Mouse (Mus musculus): ENCODE results near the gene Tmprss6. TPM values are rescaled to one million over a fixed set of nuclear protein-coding genes. Genes with fewer than 3 reads are reported as not detected.

The Tmprss6 gene
- polyA plus RNA-seq, 1 experiment from 2014 or later = 0.81 TPM

DNA sequence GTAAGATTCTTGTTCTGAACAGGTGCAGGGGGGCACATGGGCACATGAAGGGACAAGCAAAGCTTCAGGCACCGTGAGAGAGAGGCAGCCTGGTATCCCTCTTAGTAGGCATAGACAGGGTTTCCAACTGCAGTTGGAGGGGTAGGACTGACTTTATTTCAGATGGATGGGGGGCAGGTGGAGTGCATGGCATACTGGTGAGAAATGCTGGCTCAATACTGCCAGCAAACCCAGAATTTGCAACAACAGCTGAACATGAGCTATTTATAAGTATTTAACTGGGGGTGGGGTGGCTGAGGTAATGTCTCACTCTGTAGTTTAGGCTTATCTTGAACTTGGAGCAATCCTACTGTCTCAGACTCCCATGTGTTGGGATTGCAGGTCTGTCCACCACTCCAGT, 35.6 kb upstream of the Tmprss6 start:
- Histone ChIP-seq H3K36me3 (no peaks in the 10 kb centered on the region), H3K9ac (no peak overlapping the region), H3K9me3 (peaks cover 7% of the 10 kb centered on the region; the same call in 1 of the 2 replicates), H3K4me3 (no peak overlapping the region), H3K27me3 (no peaks in the 10 kb centered on the region), H3K4me1 (no peaks in the 10 kb centered on the region; the same call in 1 of the 2 replicates), H3K4me2 (replicated peaks) (no peak overlapping the region), H3K27ac (no peak overlapping the region)
- ATAC-seq (ENCODE audit: low FRiP score, low read depth) = no peak
- 72% methylated on average over 1 of the region's 1 CpGs for WGBS

DNA sequence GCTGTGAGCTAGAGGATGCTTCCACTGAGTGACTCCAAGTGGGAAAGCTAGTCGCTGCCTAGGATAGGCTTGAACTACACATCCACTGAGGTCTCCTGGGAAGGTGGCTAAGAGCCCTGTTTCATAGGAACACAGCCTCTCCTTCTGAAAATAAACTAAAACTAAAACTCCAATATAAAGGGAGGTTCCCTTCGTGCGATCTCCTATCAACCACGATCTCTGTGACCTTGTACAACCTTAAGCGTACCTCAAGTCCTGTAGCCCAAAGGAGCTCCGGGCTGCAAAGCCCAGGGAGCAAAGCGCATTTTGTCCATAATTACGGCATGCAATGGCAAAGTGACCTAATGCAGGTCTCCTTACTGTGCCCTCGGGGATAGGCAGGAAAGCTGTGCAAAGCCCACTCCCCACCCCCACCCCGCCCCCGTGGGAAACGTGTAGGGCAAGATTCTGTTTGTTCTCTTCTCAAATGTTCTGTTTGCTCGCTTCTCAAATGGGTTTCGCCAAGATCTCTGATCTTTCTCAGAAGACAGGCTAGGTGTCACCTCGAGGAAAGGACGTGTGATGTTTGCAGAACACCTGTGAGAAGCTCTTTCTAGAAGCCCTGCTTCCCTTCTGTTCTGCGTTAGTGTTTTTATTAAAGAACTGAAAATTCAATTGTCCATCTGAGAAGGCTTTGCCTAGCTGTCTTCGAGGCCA, 34.2 kb upstream of the Tmprss6 start:
- WGBS = 72% methylated on average over 18 of the region's 18 CpGs
- Histone ChIP-seq H3K9ac (no peak overlapping the region), H3K4me3 (no peak overlapping the region), H3K27me3 (no peaks in the 10 kb centered on the region), H3K27ac (no peak overlapping the region), H3K4me1 (no peaks in the 10 kb centered on the region; the same call in 1 of the 2 replicates), H3K9me3 (peaks cover 7% of the 10 kb centered on the region; the same call in 1 of the 2 replicates), H3K4me2 (replicated peaks) (no peak overlapping the region), H3K36me3 (no peaks in the 10 kb centered on the region)
- ATAC-seq (ENCODE audit: low FRiP score, low read depth) = no peak

DNA sequence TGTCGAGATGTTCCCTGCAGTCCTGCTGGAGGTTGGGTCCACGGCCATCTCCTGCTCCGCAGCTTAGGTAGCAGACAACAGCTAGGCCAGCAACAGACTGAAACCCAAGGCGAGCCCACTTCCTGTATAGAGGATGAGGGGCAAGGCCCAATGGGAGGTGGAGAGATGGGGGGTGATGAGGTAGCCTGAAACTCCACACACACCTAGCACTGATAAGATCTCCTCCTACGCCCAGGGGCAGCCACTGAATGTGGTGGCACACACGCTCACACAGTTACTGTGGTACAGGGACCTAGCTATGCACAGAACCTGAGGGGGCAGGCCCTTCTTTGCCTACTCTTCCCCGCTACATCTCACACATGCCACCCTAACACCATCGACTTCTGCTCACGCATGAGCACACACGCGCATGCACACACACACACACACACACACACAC, 26.6 kb upstream of the Tmprss6 start, which contains the start of gene Il2rb:
Gene Il2rb, minus strand, starts transcription at position 304 of the 439 bp plus-strand sequence.
- no peak within 1 kb of the TSS for H3K27ac ChIP-seq
- no peaks in the 10 kb centered on the region for H3K27me3 ChIP-seq
- 86% methylated on average over 11 of the region's 11 CpGs for WGBS
- no peaks in the 10 kb centered on the region for H3K36me3 ChIP-seq
- H3K9ac ChIP-seq = no peak within 1 kb of the TSS
- no peak for ATAC-seq (ENCODE audit: low FRiP score, low read depth)
- H3K4me1 ChIP-seq = peaks cover 3% of the 10 kb centered on the region
- no peak within 1 kb of the TSS for H3K4me2 ChIP-seq (replicated peaks)
- H3K4me3 ChIP-seq = no peak within 1 kb of the TSS
- H3K9me3 ChIP-seq = no peaks in the 10 kb centered on the region

DNA sequence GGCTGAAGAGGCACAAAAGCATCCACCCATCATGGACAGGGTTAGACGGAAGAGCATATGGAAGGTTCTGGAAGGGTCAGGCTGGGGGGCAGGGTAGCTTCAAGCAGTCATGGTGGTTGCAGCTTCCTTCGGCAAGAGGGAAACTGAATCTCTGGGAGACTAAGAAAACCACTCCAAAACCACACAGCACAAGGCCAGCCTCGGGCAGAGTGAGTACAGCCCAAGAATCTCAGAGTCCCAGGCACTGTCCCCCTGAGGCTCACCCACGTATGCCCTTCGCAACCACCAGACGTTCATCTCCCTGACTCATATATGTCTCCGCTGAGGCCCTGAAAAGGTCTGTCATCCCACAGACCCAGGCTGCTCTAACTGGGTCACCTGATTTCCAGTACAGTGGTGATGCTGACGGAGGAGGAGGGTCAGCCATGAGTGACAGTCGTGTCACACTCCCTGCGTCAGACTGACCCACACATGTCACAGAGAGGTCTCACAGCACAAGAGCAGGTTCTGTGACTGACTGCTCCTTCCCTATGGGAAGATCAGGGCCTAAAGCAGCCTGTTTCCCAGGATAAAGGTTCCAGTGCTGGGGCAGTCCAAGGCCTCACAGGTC, 25.1 kb upstream of the Tmprss6 start:
- WGBS = 76% methylated on average over 10 of the region's 10 CpGs
- no peak overlapping the region for H3K27ac ChIP-seq
- H3K4me1 ChIP-seq = peaks cover 9% of the 10 kb centered on the region
- no peaks in the 10 kb centered on the region for H3K27me3 ChIP-seq
- no peak overlapping the region for H3K9ac ChIP-seq
- no peak for ATAC-seq (ENCODE audit: low FRiP score, low read depth)
- H3K36me3 ChIP-seq = no peaks in the 10 kb centered on the region
- no peaks in the 10 kb centered on the region for H3K9me3 ChIP-seq
- H3K4me3 ChIP-seq = no peak overlapping the region
- H3K4me2 ChIP-seq (replicated peaks) = no peak overlapping the region

DNA sequence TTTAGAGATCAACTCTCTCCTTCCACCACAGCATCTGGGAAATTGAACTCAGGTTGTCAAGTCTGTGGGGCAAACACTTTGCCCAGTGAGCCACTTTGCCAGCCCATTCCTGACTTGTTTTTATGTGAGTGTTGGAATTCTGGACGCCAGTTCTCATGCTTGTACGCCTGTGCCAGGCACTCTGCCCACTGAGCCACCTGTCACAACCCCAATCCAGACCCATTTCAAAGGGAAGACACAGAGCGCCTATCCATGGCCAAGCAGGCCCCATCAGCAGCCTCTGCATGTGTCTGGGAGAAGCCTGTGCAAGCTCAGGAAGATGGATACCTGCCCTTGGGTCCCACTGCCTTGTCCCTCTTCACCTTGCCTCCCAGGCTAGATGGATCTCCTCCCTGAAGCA, 22.9 kb upstream of the Tmprss6 start:
- no peak overlapping the region for H3K9ac ChIP-seq
- no peaks in the 10 kb centered on the region for H3K36me3 ChIP-seq
- no peak for ATAC-seq (ENCODE audit: low FRiP score, low read depth)
- H3K27me3 ChIP-seq = peaks cover 3% of the 10 kb centered on the region; the same call in 1 of the 2 replicates
- no peak overlapping the region for H3K27ac ChIP-seq
- H3K4me1 ChIP-seq = peaks cover 9% of the 10 kb centered on the region
- H3K4me2 ChIP-seq (replicated peaks) = no peak overlapping the region
- WGBS = 83% methylated on average over 3 of the region's 3 CpGs
- no peaks in the 10 kb centered on the region for H3K9me3 ChIP-seq
- no peak overlapping the region for H3K4me3 ChIP-seq

DNA sequence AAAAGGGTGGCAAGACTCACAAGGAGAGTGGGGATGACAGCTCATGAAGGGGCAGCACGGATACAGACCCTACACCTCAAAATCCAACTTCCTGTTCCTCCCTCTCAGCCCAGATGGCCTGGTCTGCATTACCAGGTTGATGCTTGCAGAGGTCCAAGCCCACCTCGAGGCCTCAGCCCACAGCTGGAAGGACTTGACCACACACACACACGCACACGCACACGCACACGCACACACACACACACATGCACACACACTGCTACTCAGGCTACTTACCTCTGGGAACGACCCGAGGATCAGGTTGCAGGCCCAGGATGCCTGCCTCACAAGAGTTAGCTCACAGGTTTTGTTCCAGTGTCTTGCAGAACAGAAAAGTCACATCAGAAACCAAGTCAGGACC, 21.5 kb upstream of the Tmprss6 start:
- H3K36me3 ChIP-seq = no peaks in the 10 kb centered on the region
- no peak overlapping the region for H3K4me3 ChIP-seq
- 39% methylated on average over 8 of the region's 8 CpGs for WGBS
- peaks cover 3% of the 10 kb centered on the region; the same call in 1 of the 2 replicates for H3K27me3 ChIP-seq
- no peaks in the 10 kb centered on the region for H3K9me3 ChIP-seq
- H3K4me1 ChIP-seq = peaks cover 9% of the 10 kb centered on the region
- no peak overlapping the region for H3K4me2 ChIP-seq (replicated peaks)
- peak overlapping the region; percentile 19; the same call in 1 of the 2 replicates for H3K9ac ChIP-seq
- H3K27ac ChIP-seq = no peak overlapping the region
- no peak for ATAC-seq (ENCODE audit: low FRiP score, low read depth)

DNA sequence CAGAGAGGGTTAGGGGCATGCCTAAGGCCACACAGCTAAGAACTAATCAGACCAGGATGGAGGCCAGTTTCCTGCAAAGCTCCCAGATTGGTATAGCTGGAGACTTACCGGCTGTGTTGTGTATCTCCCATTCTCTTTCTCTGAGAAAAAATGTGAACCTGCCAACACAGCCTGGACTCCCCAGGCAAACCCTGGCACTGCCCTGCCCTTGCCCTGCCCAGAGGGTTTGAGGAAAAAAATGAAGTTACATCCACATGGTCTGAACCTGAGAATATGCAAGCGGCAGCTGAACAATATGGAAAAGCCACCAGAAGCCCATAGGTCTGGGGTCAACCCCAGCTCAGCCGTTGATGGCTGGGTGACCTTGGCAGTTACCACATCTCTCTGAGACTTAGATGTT, 20.8 kb upstream of the Tmprss6 start:
- Histone ChIP-seq H3K4me1 (peaks cover 9% of the 10 kb centered on the region), H3K9me3 (no peaks in the 10 kb centered on the region), H3K4me3 (no peak overlapping the region), H3K27ac (no peak overlapping the region), H3K36me3 (no peaks in the 10 kb centered on the region), H3K4me2 (replicated peaks) (no peak overlapping the region), H3K27me3 (peaks cover 3% of the 10 kb centered on the region; the same call in 1 of the 2 replicates), H3K9ac (no peak overlapping the region)
- no peak for ATAC-seq (ENCODE audit: low FRiP score, low read depth)
- 83% methylated on average over 3 of the region's 3 CpGs for WGBS

DNA sequence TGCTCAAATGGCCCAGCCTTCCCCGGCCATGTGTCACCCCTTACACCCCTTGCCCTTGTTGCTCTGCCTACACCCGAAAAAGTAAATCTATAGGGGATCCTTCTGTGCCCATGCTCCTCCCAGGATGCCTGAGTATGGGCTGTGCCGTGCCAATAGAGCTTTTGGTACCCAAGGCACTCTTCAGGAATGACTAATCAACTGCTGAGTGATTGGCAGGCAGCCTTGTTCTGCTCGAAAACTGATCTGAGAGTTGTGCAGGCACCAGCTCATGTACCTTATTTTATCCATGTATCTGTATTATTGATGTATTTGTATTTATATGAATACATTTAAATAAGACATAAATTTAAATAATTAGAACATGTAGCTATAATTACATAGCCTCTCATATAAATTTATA, 18.6 kb upstream of the Tmprss6 start:
- Histone ChIP-seq H3K4me3 (no peak overlapping the region), H3K27ac (no peak overlapping the region), H3K36me3 (no peaks in the 10 kb centered on the region), H3K9ac (no peak overlapping the region), H3K27me3 (peaks cover 3% of the 10 kb centered on the region; the same call in 1 of the 2 replicates), H3K4me1 (peaks cover 9% of the 10 kb centered on the region), H3K4me2 (replicated peaks) (no peak overlapping the region), H3K9me3 (no peaks in the 10 kb centered on the region)
- WGBS = 68% methylated on average over 4 of the region's 4 CpGs
- no peak for ATAC-seq (ENCODE audit: low FRiP score, low read depth)

DNA sequence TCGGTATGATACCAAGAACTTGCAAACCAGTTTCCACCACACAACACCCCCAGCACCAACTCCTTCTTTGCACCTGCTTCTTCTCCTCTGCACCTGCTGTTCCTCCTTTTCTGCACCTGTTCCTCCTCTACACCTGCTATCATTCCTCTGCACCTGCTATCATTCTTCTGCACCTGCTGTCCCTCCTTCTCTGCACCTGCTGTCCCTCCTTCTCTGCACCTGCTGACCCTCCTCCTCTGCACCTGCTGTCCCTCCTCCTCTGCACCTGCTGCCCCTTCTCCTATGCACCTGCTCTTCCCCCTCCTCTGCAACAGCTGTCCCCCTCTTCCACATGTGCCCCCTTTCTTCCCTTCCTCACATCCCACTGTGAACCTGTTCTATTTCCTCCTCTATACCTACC, 18.1 kb upstream of the Tmprss6 start:
- Histone ChIP-seq H3K4me1 (peaks cover 9% of the 10 kb centered on the region), H3K9ac (no peak overlapping the region), H3K27ac (no peak overlapping the region), H3K9me3 (no peaks in the 10 kb centered on the region), H3K4me3 (no peak overlapping the region), H3K36me3 (no peaks in the 10 kb centered on the region), H3K27me3 (peaks cover 3% of the 10 kb centered on the region; the same call in 1 of the 2 replicates), H3K4me2 (replicated peaks) (no peak overlapping the region)
- WGBS = 96% methylated on average over 1 of the region's 1 CpGs
- ATAC-seq (ENCODE audit: low FRiP score, low read depth) = no peak

DNA sequence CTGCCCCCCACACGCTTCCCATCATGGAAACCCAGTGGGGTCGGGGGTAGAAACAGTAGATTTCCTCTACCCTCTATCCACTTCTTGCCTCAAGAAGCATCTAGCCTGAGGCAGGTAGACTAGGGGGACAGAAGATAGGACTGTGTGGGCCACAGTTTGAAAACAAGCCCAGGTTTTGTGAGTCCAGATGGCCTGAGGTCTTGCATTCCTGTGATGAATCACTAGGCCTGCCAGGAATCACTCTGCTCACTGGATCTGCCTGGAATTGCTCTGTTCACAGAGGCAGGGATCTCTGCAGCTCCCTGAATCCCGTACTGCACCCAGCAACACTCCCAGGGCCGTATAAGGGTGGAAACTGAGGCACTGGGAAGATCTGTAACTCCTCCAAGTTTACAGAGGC, 14.9 kb upstream of the Tmprss6 start:
- 70% methylated on average over 4 of the region's 4 CpGs for WGBS
- no peaks in the 10 kb centered on the region for H3K36me3 ChIP-seq
- H3K9me3 ChIP-seq = no peaks in the 10 kb centered on the region
- no peaks in the 10 kb centered on the region for H3K4me1 ChIP-seq
- H3K4me3 ChIP-seq = no peak overlapping the region
- H3K27me3 ChIP-seq = peaks cover 3% of the 10 kb centered on the region; the same call in 1 of the 2 replicates
- no peak overlapping the region for H3K4me2 ChIP-seq (replicated peaks)
- no peak for ATAC-seq (ENCODE audit: low FRiP score, low read depth)
- H3K27ac ChIP-seq = no peak overlapping the region
- H3K9ac ChIP-seq = no peak overlapping the region; the same call in 1 of the 2 replicates

DNA sequence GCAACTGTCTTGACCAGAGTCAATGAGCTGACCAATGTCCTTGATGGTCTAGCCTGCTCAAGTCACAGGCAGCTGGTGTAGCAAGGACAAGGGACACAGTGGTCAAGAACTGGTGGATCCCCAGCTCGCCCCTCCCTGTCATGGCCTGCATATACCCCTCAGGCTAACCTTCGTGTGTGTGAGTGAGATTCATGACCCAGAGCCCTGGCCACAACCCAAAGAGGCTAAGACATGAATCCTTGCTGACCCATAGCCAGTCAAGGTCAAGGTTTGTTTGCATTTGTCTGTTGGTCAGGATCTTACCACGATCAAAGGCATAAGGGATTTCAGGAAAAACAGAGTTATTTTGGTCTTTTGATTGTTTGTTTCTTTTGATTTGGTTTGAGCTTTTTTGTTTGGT, 14.1 kb upstream of the Tmprss6 start:
- no peak overlapping the region for H3K4me3 ChIP-seq
- ATAC-seq (ENCODE audit: low FRiP score, low read depth) = no peak
- H3K4me1 ChIP-seq = no peaks in the 10 kb centered on the region
- no peak overlapping the region for H3K27ac ChIP-seq
- no peaks in the 10 kb centered on the region for H3K9me3 ChIP-seq
- WGBS = 73% methylated on average over 3 of the region's 3 CpGs
- no peak overlapping the region for H3K4me2 ChIP-seq (replicated peaks)
- H3K36me3 ChIP-seq = no peaks in the 10 kb centered on the region
- no peak overlapping the region for H3K9ac ChIP-seq
- H3K27me3 ChIP-seq = peaks cover 3% of the 10 kb centered on the region; the same call in 1 of the 2 replicates

DNA sequence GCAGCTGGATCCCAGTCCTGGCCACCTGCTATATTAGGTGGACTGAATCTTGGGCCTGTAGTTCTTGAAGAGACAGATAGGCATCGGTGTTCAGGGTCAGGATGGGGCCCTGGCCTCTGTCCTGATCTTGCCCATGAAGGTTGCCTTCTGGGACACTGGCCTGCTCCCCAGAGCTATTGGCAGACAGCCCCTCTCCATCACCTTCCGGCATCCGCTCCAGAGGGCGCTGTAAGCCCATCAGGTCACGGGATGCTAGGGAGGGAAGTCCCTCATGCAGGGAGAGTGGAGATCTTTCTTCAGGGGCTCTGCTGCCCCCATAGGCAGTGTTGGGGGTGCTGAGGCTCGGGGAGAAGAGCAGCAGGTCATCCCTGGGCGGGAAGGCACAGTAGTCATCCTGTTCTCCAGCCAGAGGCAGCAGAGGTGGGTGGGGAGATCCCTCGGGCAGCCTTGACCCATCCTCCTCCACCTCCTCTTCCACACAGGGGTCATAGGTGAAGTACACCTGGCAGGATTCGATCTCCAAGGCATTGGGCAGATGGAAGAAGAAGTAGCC, 13.1 kb upstream of the Tmprss6 start:
- no peaks in the 10 kb centered on the region for H3K36me3 ChIP-seq

More for the DNA sequence above, 13.1 kb upstream of the Tmprss6 start:
- ATAC-seq (ENCODE audit: low FRiP score, low read depth) = no peak
- H3K4me1 ChIP-seq = no peaks in the 10 kb centered on the region
- no peak overlapping the region for H3K27ac ChIP-seq
- 51% methylated on average over 9 of the region's 9 CpGs for WGBS
- H3K4me2 ChIP-seq (replicated peaks) = no peak overlapping the region
- no peak overlapping the region for H3K9ac ChIP-seq
- no peak overlapping the region for H3K4me3 ChIP-seq
- no peaks in the 10 kb centered on the region for H3K9me3 ChIP-seq
- no peaks in the 10 kb centered on the region; the same call in 1 of the 2 replicates for H3K27me3 ChIP-seq

Data from limb, embryonic 13.5 days (tissue).